Mouse (Mus musculus): ENCODE data around the gene Mad2l2.

The Mad2l2 gene

GRCm38 (mm10) chr4:148149540-148149939 is 19.4 kb downstream of the Mad2l2 start:
- no peak for DNase-seq

DNA sequence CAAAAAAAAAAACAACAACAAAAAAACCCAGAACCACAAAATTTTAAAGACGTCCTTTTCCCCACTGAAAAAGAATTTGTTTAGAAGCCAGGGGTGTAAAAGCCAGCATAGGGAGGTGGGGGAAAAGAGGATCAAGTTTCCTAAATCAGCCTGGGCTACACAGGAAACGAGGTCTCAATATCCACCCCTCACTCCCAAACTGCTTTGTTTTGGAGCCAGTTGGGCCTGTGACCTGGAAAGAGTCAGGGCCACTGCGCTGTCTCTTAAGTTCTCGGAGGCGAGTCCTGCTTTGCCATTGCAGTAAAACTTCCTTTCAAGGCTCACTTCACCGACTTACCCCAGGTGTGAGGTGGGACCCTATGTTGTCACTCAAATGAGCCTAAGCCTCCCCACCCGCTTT is 20.1 kb downstream of the Mad2l2 start:
- DNase-seq = no peak

- DNase-seq = no peak
Measured at GRCm38 (mm10) chr4:148150953-148151266, 20.7 kb downstream of the Mad2l2 start.

- peak; percentile 82 for DNase-seq
Measured at GRCm38 (mm10) chr4:148151267-148152168, 21.3 kb downstream of the Mad2l2 start, which contains the start of gene Fbxo6. Gene Fbxo6, minus strand, starts transcription at chr4:148152140.

GRCm38 (mm10) chr4:148152547-148152946 is 22.4 kb downstream of the Mad2l2 start:
- no peak for DNase-seq

DNA sequence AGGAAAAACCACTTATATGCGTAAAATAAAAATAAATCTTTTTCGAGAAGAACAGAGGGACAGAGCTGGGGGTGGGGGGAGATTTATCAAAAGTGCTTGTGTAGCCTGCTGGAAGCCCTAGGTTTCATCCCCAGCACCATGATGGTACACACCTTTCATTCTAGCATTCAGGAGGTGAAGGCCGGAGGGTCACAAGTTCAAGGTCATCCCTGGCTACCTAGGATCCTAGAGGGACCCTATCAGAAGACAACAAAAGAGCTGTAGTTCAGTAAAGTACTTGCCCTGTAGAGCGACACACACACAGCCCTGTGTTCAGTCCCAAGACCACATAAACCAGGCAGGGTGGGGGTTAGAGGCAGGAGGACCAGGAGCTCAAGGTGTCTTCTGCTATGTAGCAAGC is 23.8 kb downstream of the Mad2l2 start:
- no peak for DNase-seq

- peak; percentile 37 for DNase-seq
Measured at GRCm38 (mm10) chr4:148154982-148155381, 24.8 kb downstream of the Mad2l2 start.

- DNase-seq = peak; percentile 52
Measured at GRCm38 (mm10) chr4:148158436-148159348, 28.5 kb downstream of the Mad2l2 start.

DNA sequence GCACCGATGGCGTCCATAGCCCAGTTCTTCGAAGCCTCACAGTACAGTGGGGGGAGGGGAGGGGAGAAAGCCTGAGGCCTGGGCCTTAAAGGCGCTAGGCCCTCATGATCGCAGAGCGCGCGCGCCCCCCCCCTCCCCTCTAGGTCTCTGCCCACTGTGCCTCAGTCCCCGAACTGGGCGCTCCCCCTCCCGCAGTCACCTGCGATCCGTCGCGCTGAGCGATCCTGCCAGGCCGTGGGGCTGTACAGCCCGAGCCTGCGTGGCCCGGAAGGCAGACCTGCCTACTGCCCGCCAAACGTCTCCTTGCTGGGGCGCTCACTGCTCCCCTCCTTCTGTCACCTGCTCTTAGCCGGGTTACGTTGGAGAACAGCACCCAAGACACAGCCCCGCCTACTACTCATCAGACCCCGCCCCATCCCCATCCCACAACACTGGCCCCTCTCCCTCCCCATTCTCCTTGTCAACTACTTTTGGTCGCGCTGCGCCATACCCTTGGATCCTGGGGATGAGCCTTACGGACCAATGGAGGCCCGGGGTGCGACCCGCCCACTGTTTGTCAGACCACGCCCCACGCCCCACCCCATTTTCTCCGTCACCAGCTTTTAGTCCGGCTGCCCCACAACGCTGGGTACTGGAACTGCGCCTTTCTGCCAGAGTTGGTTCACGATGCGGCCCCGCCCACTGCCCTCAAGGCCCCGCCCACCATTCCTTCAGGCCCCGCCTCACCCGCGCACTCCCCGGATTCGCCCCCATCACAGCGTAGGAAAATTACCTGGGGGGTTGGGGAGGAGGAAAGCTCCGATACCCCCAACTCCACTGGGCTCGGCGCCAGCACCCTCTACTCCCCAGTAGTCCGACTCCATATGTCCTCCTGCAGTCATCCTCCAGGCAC is 29.6 kb downstream of the Mad2l2 start:
- peak; percentile 98 for DNase-seq

GRCm38 (mm10) chr4:148160436-148161390 is 30.5 kb downstream of the Mad2l2 start, which contains the start of the genes Fbxo44 and Fbxo2:
Gene Fbxo44, minus strand, starts transcription at chr4:148160482.
Gene Fbxo2, plus strand, starts transcription at chr4:148160621.
- peak; percentile 66 for DNase-seq

DNA sequence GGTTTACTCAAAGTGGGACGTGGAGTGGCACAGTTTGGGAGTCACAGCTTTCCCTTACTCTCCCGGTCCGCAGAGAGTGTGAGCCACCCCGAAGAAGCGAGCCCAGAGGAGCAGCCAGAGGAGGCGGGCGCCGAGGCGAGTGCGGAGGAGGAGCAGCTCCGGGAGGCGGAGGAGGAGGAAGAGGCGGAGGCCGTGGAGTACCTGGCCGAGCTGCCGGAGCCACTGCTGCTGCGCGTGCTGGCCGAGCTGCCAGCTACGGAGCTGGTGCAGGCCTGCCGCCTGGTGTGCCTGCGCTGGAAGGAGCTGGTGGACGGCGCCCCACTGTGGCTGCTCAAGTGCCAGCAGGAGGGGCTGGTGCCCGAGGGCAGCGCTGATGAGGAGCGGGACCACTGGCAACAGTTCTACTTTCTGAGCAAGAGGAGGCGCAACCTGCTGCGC is 33.8 kb downstream of the Mad2l2 start:
- peak; percentile 54 for DNase-seq

GRCm38 (mm10) chr4:148164461-148164860 is 34.3 kb downstream of the Mad2l2 start:
- DNase-seq = peak; percentile 16

- DNase-seq = peak; percentile 18
Measured at GRCm38 (mm10) chr4:148165551-148165950, 35.4 kb downstream of the Mad2l2 start.

GRCm38 (mm10) chr4:148166431-148166830 is 36.2 kb downstream of the Mad2l2 start:
- peak; percentile 58 for DNase-seq

DNA sequence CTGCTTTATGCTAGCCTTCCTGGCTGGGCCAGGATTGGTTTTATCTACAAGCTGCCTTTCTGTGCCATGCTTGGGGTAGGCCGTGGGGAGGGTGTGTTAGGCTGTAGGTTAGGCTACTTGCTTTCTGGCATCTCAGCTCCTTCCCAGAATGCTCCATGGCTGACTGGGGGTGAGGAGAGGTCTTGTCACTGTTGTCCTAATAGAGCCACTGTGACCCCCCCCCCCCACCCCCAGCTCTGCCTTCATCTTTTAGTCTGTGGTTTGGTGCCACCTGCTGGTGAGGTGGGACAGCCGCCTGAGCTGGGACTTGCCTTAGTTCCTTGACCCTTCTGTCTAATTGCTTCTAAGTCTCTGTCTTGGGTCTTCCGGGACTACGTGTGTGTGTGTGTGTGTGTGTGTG is 36.8 kb downstream of the Mad2l2 start:
- peak; percentile 68 for DNase-seq

- peak; percentile 54 for DNase-seq
Measured at GRCm38 (mm10) chr4:148168287-148168686, 38.1 kb downstream of the Mad2l2 start.

- no peak for DNase-seq
Measured at GRCm38 (mm10) chr4:148169586-148169985, 39.4 kb downstream of the Mad2l2 start.

GRCm38 (mm10) chr4:148170842-148171241 is 40.7 kb downstream of the Mad2l2 start:
- DNase-seq = peak; percentile 45

DNA sequence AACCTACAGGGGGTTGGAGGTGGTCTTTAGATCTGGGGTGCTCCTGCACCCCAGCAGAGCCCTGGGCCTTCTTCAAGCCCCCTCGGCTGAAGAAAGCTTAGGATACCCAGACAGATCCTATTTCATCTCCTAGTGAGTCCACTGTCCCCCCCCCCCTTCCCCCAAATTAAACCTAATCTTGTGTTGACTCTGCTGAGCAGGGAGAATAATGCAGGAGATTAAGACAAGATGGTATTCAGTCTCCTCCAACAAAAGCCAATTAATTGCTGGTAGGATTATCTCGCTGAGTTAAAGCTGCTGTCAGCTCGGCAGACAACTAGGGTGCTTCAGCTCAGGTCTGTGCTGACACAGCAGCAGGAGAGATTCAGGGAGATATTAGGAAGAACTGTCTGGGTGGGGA is 41.1 kb downstream of the Mad2l2 start:
- no peak for DNase-seq

DNA sequence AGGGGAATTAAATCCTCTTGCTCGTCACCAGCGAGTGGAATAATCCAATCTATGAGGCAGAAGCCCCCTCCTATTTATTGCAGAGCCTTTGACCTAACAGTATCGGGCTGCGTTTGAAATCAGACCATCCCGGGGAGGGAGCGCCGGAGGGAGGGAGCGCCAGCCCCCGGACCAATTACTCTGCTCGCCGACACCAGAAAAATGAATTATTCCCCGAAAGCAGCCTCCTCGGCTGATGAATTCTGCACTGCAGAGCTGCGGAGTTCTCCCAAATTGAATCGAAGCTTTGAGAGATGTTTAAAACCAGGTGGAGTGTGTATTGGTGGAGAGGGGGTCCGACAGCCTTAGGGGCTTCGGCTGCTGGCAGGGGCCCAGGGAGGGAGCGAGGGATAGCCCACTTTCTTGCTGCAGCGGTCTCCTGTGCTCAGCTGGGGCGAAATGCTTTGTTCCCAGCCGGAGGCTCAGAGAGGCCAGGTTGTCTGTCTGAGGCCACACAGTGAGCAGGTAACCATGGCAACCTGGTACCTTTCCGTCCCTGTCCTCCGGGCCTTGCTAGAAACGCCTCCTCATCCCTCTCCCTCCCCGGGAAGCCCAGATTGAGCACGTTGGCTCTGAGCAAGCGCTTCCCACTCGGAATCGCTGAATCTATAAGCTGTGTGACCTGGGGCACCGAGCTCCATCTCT is 43.8 kb downstream of the Mad2l2 start:
- DNase-seq = peak; percentile 39

DNA sequence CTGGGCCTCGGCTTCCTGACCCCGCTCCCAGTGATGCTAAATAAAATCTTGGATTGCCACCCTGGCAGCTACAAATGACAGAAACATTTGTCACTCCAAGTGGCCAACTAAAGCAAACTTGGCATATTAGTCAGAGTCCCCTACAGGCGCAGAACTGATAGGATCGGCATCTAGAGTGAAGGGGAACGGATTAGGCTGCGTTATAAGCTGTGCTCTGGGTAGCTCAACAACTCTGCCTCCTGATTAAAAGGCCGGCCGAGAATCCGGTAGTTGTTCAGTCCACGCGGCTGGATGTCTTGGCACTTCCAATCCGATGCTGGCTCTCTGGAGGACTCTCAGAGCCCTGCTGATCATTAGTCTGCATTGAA is 44.3 kb downstream of the Mad2l2 start:
- no peak for DNase-seq
